Mouse (Mus musculus) frontal cortex, postnatal 25 days (tissue): Measurements from ENCODE around the gene Naglu.

Source experiments
- DNase-seq, 2 experiments: peaks; one replicate each; pipeline ENCODE4 v3.0.0; 2022; ENCODE audit warnings: low spot score in 2 of 2

The Naglu gene

DNA sequence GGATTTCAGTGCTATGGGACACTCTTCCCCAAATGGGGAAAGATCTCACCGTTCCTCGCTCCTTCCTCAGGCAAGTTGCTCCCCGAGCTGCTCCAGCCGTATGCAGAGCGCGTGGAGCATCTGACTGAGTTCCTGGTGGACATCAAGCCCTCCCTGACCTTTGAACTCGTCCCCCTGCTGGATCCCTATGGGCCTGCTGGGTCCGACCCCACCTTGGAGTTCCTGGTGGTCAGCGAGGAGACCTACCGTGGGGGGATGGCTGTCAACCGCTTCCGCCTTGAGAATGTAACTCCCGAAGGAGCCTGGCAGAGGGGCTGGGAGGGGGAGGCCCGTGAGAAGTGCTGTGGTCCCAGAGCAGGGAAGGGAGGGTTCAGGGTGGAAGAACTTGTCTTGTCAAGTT, 14.4 kb downstream of the Naglu start:
- no peak for DNase-seq

DNA sequence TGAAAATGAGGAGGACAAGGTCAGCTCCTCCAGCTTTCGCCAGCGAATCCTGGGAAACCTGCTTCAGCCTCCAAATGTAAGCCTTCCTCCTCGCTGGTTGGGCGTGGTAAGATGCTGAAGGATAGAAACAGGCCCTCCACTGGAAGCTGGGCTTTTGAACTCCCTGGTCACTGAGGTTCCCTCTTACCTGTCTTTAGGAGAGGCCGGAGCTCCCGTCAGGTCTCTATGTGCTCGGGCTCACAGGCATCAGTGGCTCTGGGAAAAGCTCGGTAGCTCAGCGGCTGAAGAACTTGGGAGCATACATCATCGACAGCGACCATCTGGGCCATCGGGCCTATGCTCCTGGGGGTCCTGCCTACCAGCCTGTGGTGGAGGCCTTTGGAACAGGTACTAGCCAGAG, 15.0 kb downstream of the Naglu start:
- DNase-seq: no peak

DNA sequence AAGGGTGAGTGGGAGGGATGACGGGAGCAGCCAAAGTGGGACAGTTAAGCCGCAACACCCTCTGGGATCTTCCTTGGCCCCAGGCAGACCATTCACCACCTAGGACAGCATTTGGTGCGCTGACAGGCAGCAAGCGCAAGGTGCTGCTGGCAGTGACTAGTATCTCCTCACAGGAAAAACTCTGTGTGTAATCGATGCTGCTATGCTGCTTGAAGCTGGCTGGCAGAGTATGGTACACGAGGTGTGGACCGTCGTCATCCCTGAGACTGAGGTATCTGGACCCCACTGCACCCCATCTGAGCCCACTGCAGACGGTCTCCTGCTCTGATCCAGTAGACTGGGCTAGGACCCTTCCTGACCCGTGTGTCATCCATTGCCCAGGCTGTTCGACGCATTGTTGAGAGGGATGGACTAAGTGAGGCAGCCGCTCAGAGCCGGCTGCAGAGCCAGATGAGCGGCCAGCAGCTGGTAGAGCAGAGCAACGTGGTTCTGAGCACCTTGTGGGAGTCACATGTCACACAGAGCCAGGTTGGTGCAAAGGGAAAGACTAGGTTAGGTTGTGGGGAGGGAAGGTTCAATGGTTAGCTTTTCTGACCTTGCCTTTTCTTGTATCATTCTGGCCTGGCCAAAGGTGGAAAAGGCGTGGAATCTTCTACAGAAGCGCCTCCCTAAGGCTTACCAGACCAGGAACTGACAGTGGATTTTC, 16.0 kb downstream of the Naglu start:
- DNase-seq: no peak

DNA sequence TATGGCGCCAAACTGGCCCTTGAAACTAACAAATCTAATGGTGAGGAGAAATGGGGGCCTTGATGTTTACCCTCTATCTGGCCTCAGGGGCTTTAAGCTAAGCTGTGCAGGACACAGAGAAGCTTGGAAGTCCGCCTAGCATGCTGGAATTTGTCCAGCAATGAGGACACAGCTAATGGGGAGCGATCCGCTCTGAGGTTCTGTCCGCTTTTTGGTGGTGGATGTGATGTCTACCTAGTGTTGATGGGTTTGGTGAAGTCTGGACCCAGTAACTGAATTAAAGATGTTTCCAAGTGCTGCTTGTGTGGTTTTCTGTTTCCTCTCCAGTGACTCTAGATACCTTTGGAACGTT, 16.5 kb downstream of the Naglu start:
- no peak for DNase-seq

GRCm38 (mm10) chr11:101086756-101087681, 17.2 kb downstream of the Naglu start, which contains the start of gene Mlx:
TSS of gene Mlx (plus strand) at chr11:101087277.
- peak; percentile 88 to 89 for DNase-seq

DNA sequence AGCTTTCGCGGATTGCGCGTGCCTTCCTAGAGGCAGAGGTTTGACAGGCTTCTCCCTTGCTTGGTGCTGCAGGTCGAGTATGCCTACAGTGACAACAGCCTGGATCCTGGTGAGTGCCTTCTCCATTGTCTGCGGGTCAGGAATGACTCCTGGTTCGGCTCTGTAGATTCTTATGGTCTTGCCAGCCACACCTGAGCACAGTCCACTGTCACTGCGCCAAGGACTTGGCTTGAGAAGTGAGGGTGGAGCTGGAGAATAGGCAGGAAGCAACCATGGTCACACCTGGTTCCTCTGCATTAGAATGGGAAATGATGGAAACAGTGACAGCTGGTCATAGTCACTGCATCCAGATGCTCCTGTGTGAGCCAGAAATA, 17.9 kb downstream of the Naglu start:
- no peak for DNase-seq

DNA sequence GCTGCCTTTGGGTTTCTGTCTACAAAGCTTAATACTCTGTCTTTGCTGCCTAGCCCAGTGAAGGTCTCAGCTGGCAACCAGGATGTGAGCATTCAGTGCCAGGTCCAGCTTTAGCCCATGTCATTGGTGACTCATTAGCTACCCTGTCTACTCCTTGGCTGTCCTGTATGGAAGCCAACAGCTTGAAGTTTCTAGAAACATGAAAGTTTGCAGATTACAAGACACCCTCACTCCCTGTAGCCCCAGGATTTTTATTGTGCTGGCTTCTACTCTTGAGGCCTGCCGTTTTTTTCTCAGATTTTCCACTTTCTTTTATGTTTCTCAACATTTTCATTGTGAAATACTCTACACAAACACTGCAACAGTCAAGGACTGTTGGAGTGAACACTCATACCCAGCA, 20.1 kb downstream of the Naglu start:
- no peak for DNase-seq

DNA sequence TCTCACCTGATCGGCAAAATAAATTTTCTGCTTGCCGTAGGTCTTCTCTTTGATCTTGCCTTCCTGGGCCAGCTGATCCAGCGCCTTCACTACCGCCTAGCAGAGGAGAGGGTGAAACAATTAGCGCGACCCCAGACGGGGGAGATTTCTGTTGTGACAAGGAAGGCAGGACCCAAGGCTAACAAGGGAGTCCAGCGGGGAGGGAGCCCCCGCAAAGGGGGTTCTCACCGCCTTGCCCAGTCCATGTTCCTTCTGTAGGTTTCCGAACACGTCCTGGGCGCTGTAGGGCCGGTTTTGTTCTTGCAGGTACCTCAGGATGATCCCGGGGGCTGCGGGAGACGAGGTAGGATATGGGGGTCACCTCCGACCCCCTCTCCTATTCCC, 25.1 kb downstream of the Naglu start:
- no peak for DNase-seq

GRCm38 (mm10) chr11:101095314-101096024, 25.7 kb downstream of the Naglu start, which contains the start of gene Psmc3ip:
TSS of gene Psmc3ip (minus strand) at chr11:101095436.
- DNase-seq: peak; percentile 80 to 87

GRCm38 (mm10) chr11:101098231-101098630, 28.4 kb downstream of the Naglu start:
- DNase-seq: no peak

- DNase-seq: no peak
Observed at GRCm38 (mm10) chr11:101103011-101103410, 33.2 kb downstream of the Naglu start.

GRCm38 (mm10) chr11:101109351-101109750, 39.5 kb downstream of the Naglu start:
- no peak for DNase-seq

DNA sequence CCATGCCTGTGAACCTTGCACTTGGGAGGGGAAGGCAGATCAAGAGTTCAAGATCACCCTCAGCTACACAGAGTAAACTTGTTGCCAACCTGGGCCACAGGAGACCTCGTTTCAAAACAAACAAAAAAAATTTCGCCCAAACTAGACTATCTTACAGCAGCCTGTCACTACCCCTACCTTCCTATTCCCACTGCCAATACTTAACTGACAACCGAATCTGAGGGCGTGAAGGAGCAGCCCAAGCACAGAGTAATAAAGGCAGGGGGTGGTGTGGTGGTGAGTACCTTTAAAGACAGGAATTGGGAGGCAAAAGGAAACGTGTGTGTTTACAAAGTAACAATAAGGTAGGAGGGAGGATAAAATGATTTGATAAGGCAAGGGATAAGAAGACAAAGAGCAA, 40.9 kb downstream of the Naglu start:
- no peak for DNase-seq

GRCm38 (mm10) chr11:101111178-101111577, 41.4 kb downstream of the Naglu start:
- no peak for DNase-seq

- no peak for DNase-seq
Observed at GRCm38 (mm10) chr11:101112186-101112585, 42.4 kb downstream of the Naglu start.

GRCm38 (mm10) chr11:101115564-101115963, 45.8 kb downstream of the Naglu start:
- DNase-seq: no peak

- DNase-seq: no peak
Observed at GRCm38 (mm10) chr11:101118105-101118504, 48.3 kb downstream of the Naglu start.

DNA sequence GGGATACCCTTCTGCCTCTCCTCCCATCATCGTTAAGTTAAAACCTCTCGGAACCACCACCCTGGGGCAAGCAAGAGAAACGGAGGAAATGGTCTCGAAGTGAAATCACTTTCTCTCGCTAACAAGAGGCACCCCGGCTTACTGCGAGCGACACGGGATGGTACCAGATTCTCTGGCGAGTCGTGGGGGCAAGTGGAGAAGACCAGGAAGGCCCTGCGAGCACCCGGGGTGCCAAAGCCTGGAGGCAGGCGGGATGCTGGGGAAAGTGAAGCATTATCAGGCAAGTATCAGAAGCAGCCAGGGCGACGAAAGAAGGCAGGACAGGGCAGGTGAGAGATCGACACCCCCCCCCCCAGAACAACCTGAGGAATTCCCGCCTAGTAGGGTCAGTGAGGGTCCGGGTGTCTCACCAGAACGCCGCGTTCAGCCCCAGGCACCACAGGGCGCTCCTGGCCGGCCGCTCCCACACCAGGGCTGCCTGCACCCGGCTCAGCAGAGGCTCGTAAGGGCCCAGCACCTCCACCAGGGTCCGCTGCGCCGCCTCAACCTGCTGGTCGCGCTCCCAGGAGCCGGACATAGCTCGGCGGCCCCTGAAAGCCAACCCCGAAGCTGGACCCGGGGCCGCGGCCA, 49.4 kb downstream of the Naglu start:
- DNase-seq: no peak

DNA sequence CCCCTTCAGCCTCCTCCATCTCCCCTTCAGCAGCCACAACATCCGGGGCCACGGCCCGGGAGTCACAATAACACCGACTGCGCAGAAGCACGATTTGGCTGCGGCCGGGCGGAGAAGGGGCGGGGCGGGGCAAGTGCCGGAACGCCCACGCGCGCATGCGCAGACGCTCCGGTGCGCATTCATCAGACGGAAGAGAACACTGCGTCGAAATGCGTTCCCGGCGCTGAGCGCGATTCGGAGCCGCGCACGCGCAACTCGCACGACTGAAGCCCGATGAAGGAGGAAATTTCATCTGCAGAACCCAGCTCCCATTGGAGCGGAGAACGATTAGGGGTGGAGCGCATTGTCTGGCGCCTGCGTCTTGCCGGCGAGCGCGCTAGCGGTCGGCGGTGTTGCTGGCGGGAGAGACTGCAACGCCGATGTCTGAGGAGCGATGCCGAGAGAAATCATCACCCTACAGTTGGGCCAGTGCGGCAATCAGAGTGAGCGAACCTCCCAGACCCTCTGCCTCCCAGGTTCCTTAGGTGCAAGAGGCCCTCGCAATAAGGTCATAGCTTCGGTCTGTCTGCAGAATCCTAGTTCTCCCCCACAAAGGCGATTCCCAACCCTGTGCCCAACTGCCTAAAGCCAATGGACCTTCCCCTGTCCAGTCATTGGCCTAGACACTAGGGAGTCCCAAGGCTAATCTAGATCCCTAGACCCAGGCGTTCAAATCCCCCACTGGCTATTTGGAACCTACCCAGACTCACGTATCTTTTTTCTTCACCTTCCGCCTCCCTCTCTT, 50.1 kb downstream of the Naglu start, which contains the start of the genes Retreg3 and Tubg1:
Gene Retreg3, minus strand, starts transcription at position 133 of the 784 bp plus-strand sequence.
Gene Tubg1, plus strand, starts transcription at position 178 of the 784 bp plus-strand sequence.
- peak; percentile 98 to 99 for DNase-seq

- DNase-seq: no peak
Observed at GRCm38 (mm10) chr11:101120545-101121188, 50.9 kb downstream of the Naglu start.
